ENCODE assay signal across 8 mouse cellular contexts in genomic region chr9:36968713-36969112, GRCm38 (mm10).
DNase-seq lines count a peak whose midpoint lies in the region; ATAC-seq lines count a peak whose summit lies in the region.

No protein-coding gene starts in this region.

- H3K9ac ChIP-seq in forebrain, embryonic 16.5 days (replicated peaks; ENCODE audit: low read depth, low read length), result no peak overlapping the region
- H3K9ac ChIP-seq in neural tube, embryonic 14.5 days (replicated peaks; ENCODE audit: low read depth, low read length), result no peak overlapping the region

- H3K4me3 ChIP-seq in forebrain, embryonic 16.5 days (replicated peaks; ENCODE audit: low read length), result no peak overlapping the region
- H3K4me3 ChIP-seq in neural tube, embryonic 14.5 days (ENCODE audit: low read depth, low read length), result no peak overlapping the region

- H3K27me3 ChIP-seq in forebrain, embryonic 16.5 days (replicated peaks; ENCODE audit: control insufficient read depth, insufficient read depth, low read length), result no peaks in the 10 kb centered on the region
- no peaks in the 10 kb centered on the region for H3K27me3 ChIP-seq in neural tube, embryonic 14.5 days (ENCODE audit: control insufficient read depth, insufficient read depth, low read length)

- peak; percentile 62 for ATAC-seq in forebrain, embryonic 16.5 days
- 0 out of 2 replicates have a peak, but pooled peaks have one; percentile 22 for ATAC-seq in neural tube, embryonic 14.5 days (ENCODE audit: low read depth)
- ATAC-seq in frontal cortex, adult (ENCODE audit: low TSS enrichment), result no peak; the same call in 1 of the 2 replicates

- H3K27ac ChIP-seq in forebrain, embryonic 16.5 days (ENCODE audit: low read length), result no peak overlapping the region
- no peak overlapping the region for H3K27ac ChIP-seq in neural tube, embryonic 14.5 days (ENCODE audit: low read depth, low read length)

- no peaks in the 10 kb centered on the region for H3K9me3 ChIP-seq in forebrain, embryonic 16.5 days (ENCODE audit: control insufficient read depth, low read length)
- H3K9me3 ChIP-seq in neural tube, embryonic 14.5 days (ENCODE audit: control insufficient read depth, low read length), result no peaks in the 10 kb centered on the region

- peak; percentile 34 to 77 for DNase-seq in heart, adult 18-20 months
- DNase-seq in heart, adult 9 months (ENCODE audit: low spot score in 2 of 2), result no peak
- peak; percentile 18 for DNase-seq in CD4-positive helper T cell, adult 2 months (ENCODE audit: low read depth, low spot score)
- DNase-seq in c-Kit-positive CD71-positive TER-119-positive erythroid progenitor cells, embryonic 14.5 days (ENCODE audit: low spot score), result peak; percentile 23
- peak; percentile 3 for DNase-seq in large intestine, adult 2 months (ENCODE audit: low read depth, low spot score)

- H3K4me2 ChIP-seq in forebrain, embryonic 16.5 days (ENCODE audit: low read length), result no peak overlapping the region
- no peak overlapping the region for H3K4me2 ChIP-seq in neural tube, embryonic 14.5 days (ENCODE audit: low read depth, low read length)

- 35% methylated on average over 7 of the region's 7 CpGs for WGBS in forebrain, embryonic 16.5 days
- WGBS in large intestine, adult 2 months, result 49% methylated on average over 7 of the region's 7 CpGs
- 44% methylated on average over 7 of the region's 7 CpGs for WGBS in neural tube, embryonic 14.5 days

- H3K4me1 ChIP-seq in forebrain, embryonic 16.5 days (replicated peaks; ENCODE audit: control insufficient read depth, insufficient read depth, low read length), result peaks cover 14% of the 10 kb centered on the region
- H3K4me1 ChIP-seq in neural tube, embryonic 14.5 days (ENCODE audit: control insufficient read depth, insufficient read depth, low read length), result peaks cover 13% of the 10 kb centered on the region

- no peaks in the 10 kb centered on the region for H3K36me3 ChIP-seq in forebrain, embryonic 16.5 days (ENCODE audit: control insufficient read depth, insufficient read depth)
- no peaks in the 10 kb centered on the region for H3K36me3 ChIP-seq in neural tube, embryonic 14.5 days (ENCODE audit: control insufficient read depth, insufficient read depth, low read length)

Comparison
In these comparisons a context has a peak if more than half of its experiments do, and no peak if none do; other contexts are left out.
1. DNase-seq: peak in heart, adult 18-20 months (2 of 2), CD4-positive helper T cell, adult 2 months (single experiment), c-Kit-positive CD71-positive TER-119-positive erythroid progenitor cells, embryonic 14.5 days (single experiment) and large intestine, adult 2 months (single experiment); none in heart, adult 9 months (0 of 2).